Mouse (Mus musculus): ENCODE measurements at regions not wholly inside any gene's neighbourhood (a gene's known extent, or its start where the extent isn't known, plus 50 kb on each side); places are given as distances from the start of the nearest gene placed in this dataset.

GRCm38 (mm10) chr11:93661657-93662056 is 223.9 kb downstream of the Utp18 start:
- TF ChIP-seq POLR2A (IDR thresholded peaks at IDR 0.05; ENCODE audit: borderline replicate concordance, extremely low read depth, low read depth, low read length), result no peak
- no peak for TF ChIP-seq CTCF (IDR thresholded peaks at IDR 0.05; ENCODE audit: insufficient read depth, low read length)

Data from lung, adult 2 months (tissue).